Mouse (Mus musculus) left cerebral cortex, postnatal 25 days (tissue): Measurements from ENCODE around the gene Kif21b. TPM values are rescaled to one million over a fixed set of nuclear protein-coding genes. Genes with fewer than 3 reads are reported as not detected.

Source experiments
- DNase-seq, 2 experiments: peaks; one replicate each; pipeline ENCODE4 v3.0.0; 2022; ENCODE audit warnings: low spot score in 2 of 2, mixed read lengths in 1 of 2
- intact Hi-C: fragments of 180-260 bp; cut with DNase I; formaldehyde crosslinking; loops from one replicate; pipeline ENCODE4 v1.15.1; 2025
- total RNA-seq, 2 experiments: library from RNA; stranded (reverse); gene quantifications; 2 replicates each; pipeline ENCODE4 v1.2.3; 2021

Gene Kif21b
- total RNA-seq, 2 experiments from 2014 or later, result 68.4 to 73.0 TPM

DNA sequence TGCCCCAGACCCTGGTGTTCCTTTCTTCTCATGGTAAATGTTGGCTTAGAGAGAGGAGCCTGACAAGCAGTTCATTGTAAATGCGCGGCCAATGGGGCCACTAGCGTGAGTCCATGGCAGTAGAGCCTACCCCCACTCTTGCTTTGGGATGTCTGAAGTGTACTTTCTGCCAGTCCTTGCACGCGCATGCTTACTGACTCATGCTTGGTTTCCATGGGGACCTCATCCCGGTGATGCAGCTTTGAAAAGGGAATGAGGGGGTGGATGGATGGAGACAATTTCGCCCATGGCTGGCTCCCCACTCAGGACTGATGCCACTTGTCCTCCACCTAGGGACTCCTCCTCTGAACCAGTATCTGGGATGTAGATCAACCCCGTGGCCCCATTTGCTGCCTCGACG is 12.3 kb downstream of the Kif21b start:
- DNase-seq, result peak; percentile 82 to 95
- intact Hi-C loops, result no loop called here

- intact Hi-C loops, result no loop called here
- DNase-seq, result no peak
Observed at GRCm38 (mm10) chr1:136149702-136150101, 18.5 kb downstream of the Kif21b start.

GRCm38 (mm10) chr1:136151371-136151770 is 20.2 kb downstream of the Kif21b start:
- intact Hi-C loops, result no loop called here
- peak in 1 of 2 experiments; percentile 88 for DNase-seq

DNA sequence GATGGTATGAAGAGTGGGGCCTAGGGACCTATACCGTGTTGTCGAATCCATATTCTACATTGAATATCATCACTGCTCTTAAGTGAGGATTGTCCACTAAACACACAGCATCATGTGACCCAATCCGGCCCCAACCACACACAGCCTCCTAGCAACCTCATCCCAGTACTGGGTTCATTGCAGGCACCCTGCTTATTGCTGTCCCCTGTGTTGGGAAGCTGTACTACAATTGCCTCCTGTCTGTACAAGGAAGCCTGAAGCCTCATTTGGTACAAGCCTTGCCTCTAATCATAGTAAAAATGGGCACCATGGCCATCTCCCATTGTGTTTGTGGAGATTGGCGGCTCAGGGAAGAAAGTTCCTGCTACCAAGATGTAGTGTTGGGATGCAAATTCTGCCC is 25.1 kb downstream of the Kif21b start:
- intact Hi-C loops, result no loop called here
- no peak for DNase-seq

GRCm38 (mm10) chr1:136156951-136157350 is 25.8 kb downstream of the Kif21b start:
- no peak for DNase-seq
- intact Hi-C loops, result no loop called here

DNA sequence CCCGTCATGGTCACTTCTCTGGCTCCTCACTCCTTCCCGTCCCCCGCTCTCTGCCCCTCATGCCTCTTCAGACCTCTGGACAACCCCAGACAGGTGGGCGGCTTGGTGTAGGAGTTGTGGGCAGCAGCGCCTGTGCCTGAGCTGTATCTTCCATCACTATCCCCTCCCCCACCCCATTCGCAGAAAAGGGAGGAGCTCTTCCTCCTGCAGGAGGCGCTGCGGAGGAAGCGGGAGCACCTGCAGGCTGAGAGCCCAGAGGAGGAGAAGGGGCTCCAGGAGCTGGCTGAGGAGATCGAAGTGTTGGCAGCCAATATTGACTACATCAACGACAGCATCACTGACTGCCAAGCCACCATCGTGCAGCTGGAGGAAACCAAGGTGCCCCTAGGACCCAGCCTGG is 28.6 kb downstream of the Kif21b start:
- no peak for DNase-seq
- intact Hi-C loops, result no loop called here

DNA sequence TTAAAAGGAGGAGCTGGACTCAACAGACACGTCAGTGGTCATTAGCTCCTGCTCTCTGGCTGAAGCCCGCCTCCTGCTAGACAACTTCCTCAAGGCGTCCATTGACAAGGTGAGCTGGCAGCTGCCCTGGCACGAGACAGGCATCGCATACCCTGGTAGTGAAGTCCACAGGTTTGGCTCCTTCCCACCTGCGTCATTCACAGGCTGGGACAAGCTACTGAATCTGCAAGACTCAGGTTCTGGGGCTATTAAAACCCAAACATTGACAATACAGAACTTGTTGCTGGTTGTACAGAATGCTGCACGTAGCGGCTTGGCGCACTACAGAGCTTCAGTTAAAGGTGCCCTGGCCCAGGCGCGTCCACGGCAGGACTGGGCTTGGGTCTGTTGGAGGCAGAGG is 29.1 kb downstream of the Kif21b start:
- DNase-seq, result no peak
- intact Hi-C loops, result no loop called here

DNA sequence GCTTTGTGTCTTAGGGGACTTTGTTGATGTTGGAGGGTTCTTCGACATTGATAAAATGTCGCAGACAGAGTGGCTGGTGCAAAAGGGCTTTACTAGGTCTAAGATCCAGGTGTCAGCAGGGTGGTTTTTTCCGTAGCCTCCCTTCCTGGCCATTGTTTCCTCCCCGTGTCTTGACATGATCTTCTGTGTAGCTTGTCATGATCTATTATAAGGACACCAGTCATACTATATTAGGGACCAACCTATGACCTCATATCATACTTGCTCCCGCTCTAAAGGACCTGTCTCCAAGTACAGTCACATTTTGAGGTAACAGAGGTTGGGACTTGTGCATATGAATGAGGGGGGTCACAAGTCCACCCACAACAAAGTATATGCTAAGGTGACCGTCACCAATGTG is 29.7 kb downstream of the Kif21b start:
- no peak for DNase-seq
- intact Hi-C loops, result no loop called here

DNA sequence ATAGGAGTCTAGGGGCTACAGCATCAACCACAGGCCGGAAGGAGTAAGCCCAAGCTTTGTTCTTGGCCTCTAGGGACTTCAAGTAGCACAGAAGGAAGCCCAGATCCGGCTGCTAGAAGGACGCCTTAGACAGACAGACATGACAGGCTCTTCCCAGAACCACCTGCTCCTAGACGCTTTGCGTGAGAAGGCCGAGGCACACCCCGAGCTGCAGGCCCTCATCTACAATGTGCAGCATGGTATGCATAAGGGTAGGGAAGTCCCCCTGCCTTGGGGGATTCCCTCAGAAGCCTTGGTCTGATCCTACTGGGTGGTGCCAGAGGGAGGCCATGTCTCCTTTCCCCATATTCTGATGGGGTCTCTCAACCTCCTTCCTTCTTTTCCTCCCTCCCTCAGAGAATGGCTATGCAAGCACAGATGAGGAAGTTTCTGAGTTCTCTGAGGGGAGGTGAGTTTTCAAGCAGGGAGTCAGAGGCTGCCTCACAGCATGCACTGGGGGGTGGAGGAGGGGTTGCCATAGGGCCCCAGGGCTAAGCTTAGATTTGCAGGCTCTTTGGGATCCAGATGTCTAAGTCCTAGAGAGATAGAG is 30.2 kb downstream of the Kif21b start:
- intact Hi-C loops, result no loop called here
- DNase-seq, result no peak

GRCm38 (mm10) chr1:136165436-136165835 is 34.2 kb downstream of the Kif21b start:
- intact Hi-C loops, result no loop called here
- DNase-seq, result no peak

GRCm38 (mm10) chr1:136167657-136168056 is 36.5 kb downstream of the Kif21b start:
- DNase-seq, result peak in 1 of 2 experiments; percentile 75
- intact Hi-C loops, result loop anchor here (2.0 kb wide), 2 partner anchors 51 to 117 kb away; partner anchors contain the start of gene Ascl5

- peak; percentile 71 to 85 for DNase-seq
- intact Hi-C loops, result loop anchor here (5.0 kb wide), 2 partner anchors 42 to 287 kb away; partner anchors contain the start of gene Mroh3
Observed at GRCm38 (mm10) chr1:136170109-136170508, 38.9 kb downstream of the Kif21b start.

- DNase-seq, result no peak
- intact Hi-C loops, result loop anchor here (5.0 kb wide), 2 partner anchors 40 to 285 kb away; partner anchors contain the start of gene Mroh3
Observed at GRCm38 (mm10) chr1:136172696-136173095, 41.5 kb downstream of the Kif21b start.

DNA sequence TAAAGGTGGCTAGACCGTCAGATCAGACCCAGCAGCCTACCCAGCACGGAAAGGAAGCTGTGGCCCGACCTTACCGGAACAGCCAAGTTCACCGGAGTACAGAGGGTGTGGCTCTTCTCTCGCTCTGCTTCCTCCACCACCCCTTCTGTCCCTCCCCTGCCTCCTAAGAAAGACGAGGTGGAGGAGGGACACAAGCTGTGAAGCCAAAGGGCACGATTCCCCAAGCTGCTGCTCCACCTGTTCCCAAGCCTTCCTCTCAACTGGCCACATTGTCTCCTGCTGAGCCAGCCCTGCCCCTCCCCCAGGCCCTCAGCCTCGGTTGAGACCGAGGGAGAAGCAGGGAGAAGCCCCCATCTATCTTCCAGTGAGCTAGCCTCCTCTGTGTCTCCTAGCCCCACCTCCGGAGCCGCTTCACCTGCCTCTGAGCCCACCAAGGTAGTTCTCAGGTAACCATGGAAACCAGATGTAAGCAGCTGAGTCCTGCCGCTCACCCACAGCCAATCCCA is 43.0 kb downstream of the Kif21b start:
- intact Hi-C loops, result loop anchor here (5.0 kb wide), 2 partner anchors 38 to 283 kb away; partner anchors contain the start of gene Mroh3

GRCm38 (mm10) chr1:136175183-136175582 is 44.0 kb downstream of the Kif21b start:
- intact Hi-C loops, result no loop called here
- peak in 1 of 2 experiments; percentile 64 for DNase-seq

More for the DNA sequence above, 43.0 kb downstream of the Kif21b start:
- no peak for DNase-seq

DNA sequence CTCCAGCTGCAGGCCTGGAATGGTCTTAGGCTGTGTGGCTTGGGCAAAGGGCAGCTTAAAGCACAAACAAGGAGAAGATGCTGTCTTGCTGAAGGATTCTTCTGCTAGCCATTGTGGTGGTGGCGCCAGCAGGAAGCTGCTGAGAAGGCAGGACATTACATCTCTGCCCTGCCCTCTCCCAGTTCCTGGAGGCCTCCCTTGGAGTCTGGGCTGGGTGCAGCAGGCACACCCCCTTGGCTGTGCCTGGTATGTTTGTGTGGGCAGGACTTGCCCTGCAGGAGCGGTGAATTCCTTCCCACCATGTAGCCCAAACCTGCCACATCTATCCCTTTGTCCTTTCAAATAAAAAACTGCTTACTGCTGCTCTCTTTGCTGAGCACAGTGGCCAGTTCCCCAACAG is 45.9 kb downstream of the Kif21b start:
- intact Hi-C loops, result no loop called here
- no peak for DNase-seq

GRCm38 (mm10) chr1:136178741-136179140 is 47.6 kb downstream of the Kif21b start:
- DNase-seq, result no peak
- intact Hi-C loops, result no loop called here

DNA sequence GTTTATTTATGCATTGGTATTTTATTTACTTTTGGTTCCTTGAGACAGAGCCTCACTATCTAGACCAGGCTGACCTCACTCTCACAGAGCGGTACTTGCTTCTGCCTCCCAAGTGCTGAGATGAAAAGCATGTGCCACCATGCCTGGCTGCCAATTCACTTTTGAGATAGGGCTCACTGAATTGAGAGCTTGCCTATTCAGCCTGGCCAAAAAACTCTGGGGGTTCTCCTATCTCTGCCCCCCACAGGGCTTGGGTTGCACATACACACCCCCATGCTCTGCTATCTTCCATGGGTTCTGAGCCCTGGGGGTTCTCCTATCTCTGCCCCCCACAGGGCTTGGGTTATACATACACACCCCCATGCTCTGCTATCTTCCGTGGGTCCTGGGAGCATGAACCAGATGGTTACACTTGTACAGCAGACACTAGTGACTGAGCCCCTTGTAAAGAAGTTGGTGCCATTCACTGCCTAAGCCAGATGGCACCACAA is 48.4 kb downstream of the Kif21b start:
- intact Hi-C loops, result no loop called here
- no peak for DNase-seq

- intact Hi-C loops, result no loop called here
Observed at GRCm38 (mm10) chr1:136190033-136190432, 58.8 kb downstream of the Kif21b start.

DNA sequence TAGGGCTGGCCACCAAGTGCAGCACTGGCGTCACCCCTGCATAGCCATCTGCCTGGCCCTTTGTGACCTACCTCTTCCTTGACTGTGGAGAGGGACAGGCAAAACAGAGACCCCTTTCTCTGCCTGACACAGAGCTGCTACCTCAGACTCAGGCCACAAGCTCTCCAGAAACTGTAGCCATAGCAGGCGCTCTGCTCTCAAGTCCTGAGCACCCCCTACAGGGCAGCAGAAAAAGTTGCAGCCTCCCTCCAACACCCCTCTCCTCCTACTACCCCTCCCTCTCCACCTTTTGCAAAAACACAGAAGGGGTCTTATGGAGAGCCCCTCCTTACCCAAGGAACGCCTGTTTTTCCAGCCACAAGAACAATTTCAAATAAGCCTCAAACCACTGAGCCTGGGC is 81.6 kb downstream of the Kif21b start, which contains the start of gene Mroh3:
Gene Mroh3 (minus strand): TSS at position 26 of the 400 bp plus-strand sequence.
- DNase-seq, result peak in 1 of 2 experiments; percentile 31
- intact Hi-C loops, result loop anchor here (5.0 kb wide), 2 partner anchors 41 to 166 kb away; no protein-coding TSS in a partner anchor

More at GRCm38 (mm10) chr1:136190033-136190432, 58.8 kb downstream of the Kif21b start:
- DNase-seq, result no peak

DNA sequence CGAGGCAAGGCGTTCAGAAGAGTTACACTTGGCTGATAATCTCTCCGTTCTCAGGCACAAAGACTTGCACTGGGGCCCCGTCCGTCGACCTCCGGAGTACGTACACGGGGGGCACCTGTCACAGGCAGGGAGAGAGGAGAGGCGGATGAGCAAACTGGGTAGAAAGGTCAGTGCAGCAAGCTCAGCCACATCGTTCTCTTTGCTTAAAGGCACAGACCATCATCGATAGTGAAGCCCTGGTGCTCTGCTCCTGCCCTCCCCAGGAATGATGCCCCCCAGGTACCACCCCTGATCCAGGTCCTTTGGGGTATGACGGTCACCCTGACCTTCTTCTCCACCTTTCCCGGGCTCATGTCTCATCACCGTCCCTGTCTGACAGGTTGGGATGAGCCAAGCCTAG is 83.1 kb downstream of the Kif21b start:
- no peak for DNase-seq
- intact Hi-C loops, result loop anchor here (5.0 kb wide), 2 partner anchors 42 to 167 kb away; no protein-coding TSS in a partner anchor
